Mouse (Mus musculus) inflammation-experienced regulatory T-cells, adult 6 months (primary cell): ENCODE data around the gene Grm7. TPM values are rescaled to one million over a fixed set of nuclear protein-coding genes. Genes with fewer than 3 reads are reported as not detected.

Source experiments
- ATAC-seq: one replicate; pipeline ENCODE4 v1.8.0; 2017
- polyA plus RNA-seq, 3 experiments: library from polyadenylated mRNA; unstranded; fragments of 100-300 nt; shearing (Covaris generic); gene quantifications; one replicate each; pipeline ENCODE4 v1.2.1; 2017

The Grm7 gene
- polyA plus RNA-seq, result not detected

GRCm38 (mm10) chr6:110645411-110646361 lies at the start of gene Grm7:
Gene Grm7 (plus strand): TSS chr6:110645581.
- no peak for ATAC-seq

- no peak for ATAC-seq
Measured at GRCm38 (mm10) chr6:110645041-110645410, 355 bp upstream of the Grm7 start.

- ATAC-seq, result no peak
Measured at GRCm38 (mm10) chr6:110646901-110647300, 1.5 kb downstream of the Grm7 start.

GRCm38 (mm10) chr6:110649227-110649626 lies 3.8 kb downstream of the Grm7 start:
- no peak for ATAC-seq

GRCm38 (mm10) chr6:110653361-110654001 lies 8.1 kb downstream of the Grm7 start:
- no peak for ATAC-seq

GRCm38 (mm10) chr6:110664436-110664835 lies 19.1 kb downstream of the Grm7 start:
- ATAC-seq, result no peak

GRCm38 (mm10) chr6:110668447-110668846 lies 23.1 kb downstream of the Grm7 start:
- no peak for ATAC-seq

- no peak for ATAC-seq
Measured at GRCm38 (mm10) chr6:110690954-110691353, 45.6 kb downstream of the Grm7 start.

GRCm38 (mm10) chr6:110709763-110710162 lies 64.4 kb downstream of the Grm7 start:
- ATAC-seq, result no peak

- ATAC-seq, result no peak
Measured at GRCm38 (mm10) chr6:110714943-110715342, 69.6 kb downstream of the Grm7 start.

GRCm38 (mm10) chr6:110723371-110723770 lies 78.0 kb downstream of the Grm7 start:
- ATAC-seq, result no peak

- ATAC-seq, result no peak
Measured at GRCm38 (mm10) chr6:110733914-110734313, 88.5 kb downstream of the Grm7 start.

GRCm38 (mm10) chr6:110743981-110744670 lies 98.7 kb downstream of the Grm7 start:
- no peak for ATAC-seq

- no peak for ATAC-seq
Measured at GRCm38 (mm10) chr6:110755921-110756320, 110.5 kb downstream of the Grm7 start.

GRCm38 (mm10) chr6:110769588-110769987 lies 124.2 kb downstream of the Grm7 start:
- no peak for ATAC-seq

- no peak for ATAC-seq
Measured at GRCm38 (mm10) chr6:110772652-110773051, 127.3 kb downstream of the Grm7 start.

GRCm38 (mm10) chr6:110776046-110776445 lies 130.7 kb downstream of the Grm7 start:
- ATAC-seq, result no peak

- no peak for ATAC-seq
Measured at GRCm38 (mm10) chr6:110785497-110785928, 140.1 kb downstream of the Grm7 start.

- ATAC-seq, result no peak
Measured at GRCm38 (mm10) chr6:110792696-110793095, 147.3 kb downstream of the Grm7 start.

GRCm38 (mm10) chr6:110807481-110807880 lies 162.1 kb downstream of the Grm7 start:
- ATAC-seq, result no peak

GRCm38 (mm10) chr6:110812214-110812613 lies 166.8 kb downstream of the Grm7 start:
- ATAC-seq, result no peak

- no peak for ATAC-seq
Measured at GRCm38 (mm10) chr6:110818236-110818635, 172.9 kb downstream of the Grm7 start.

- ATAC-seq, result no peak
Measured at GRCm38 (mm10) chr6:110868311-110868710, 222.9 kb downstream of the Grm7 start.
